Mouse (Mus musculus) brown adipose tissue, adult 24 weeks (tissue): ENCODE measurements around the gene Dph2. TPM values are rescaled to one million over a fixed set of nuclear protein-coding genes. Genes with fewer than 3 reads are reported as not detected.

Source experiments
- H3K27ac ChIP-seq: fragments of 200-500 bp; replicated peaks from 2 replicates; pipeline ENCODE4 v1.5.1; 2012; ENCODE audit warnings: low read depth, mild to moderate bottlenecking, low read length
- H3K4me1 ChIP-seq: fragments of 200-500 bp; 2 replicates; pipeline ENCODE4 v1.6.1; 2012; ENCODE audit warnings: low read length, mixed read lengths; ENCODE audit not compliant: control insufficient read depth, insufficient read depth, insufficient read length
- H3K4me3 ChIP-seq: fragments of 200-500 bp; 2 replicates; pipeline ENCODE4 v1.5.1; 2012; ENCODE audit warnings: low read depth, mild to moderate bottlenecking, low read length, moderate library complexity; ENCODE audit not compliant: insufficient read depth
- polyA plus RNA-seq: library from polyadenylated mRNA; stranded (reverse); fragments of >200 nt; gene quantifications from 2 replicates; pipeline ENCODE4 v1.2.4, GENCODE M21; 2012; ENCODE audit not compliant: missing spikeins, insufficient read depth, insufficient read length

Gene Dph2
- polyA plus RNA-seq, 1 experiment: 1.7 TPM

DNA sequence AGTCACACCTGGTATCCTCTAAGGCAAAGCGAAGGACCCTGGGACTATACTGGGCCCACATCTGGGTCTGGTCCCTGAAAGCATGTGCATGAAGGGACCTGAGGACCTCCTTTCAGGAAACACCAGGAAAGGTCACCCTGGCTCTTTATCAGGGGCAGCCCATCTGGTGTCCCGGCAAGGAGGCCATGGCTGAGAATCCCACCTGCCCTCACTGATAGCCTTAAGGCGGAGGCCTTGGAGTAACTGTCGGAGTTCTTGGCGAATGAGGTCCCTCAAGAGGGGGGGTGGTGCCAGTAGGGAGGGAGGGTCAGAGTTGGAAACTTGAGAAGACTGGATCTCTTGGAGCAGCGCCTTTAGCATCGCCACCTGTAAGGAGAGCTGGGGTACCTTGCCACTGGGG is 20.0 kb downstream of the Dph2 start:
- H3K4me3 ChIP-seq: no peak overlapping the region

GRCm38 (mm10) chr4:117870437-117870836 is 21.4 kb downstream of the Dph2 start:
- no peak overlapping the region for H3K4me3 ChIP-seq
- H3K4me1 ChIP-seq: no peaks in the 10 kb centered on the region
- H3K27ac ChIP-seq: no peak overlapping the region

More for the DNA sequence above, 20.0 kb downstream of the Dph2 start:
- H3K4me1 ChIP-seq: no peaks in the 10 kb centered on the region
- no peak overlapping the region for H3K27ac ChIP-seq

- H3K4me3 ChIP-seq: no peak overlapping the region
- no peak overlapping the region for H3K27ac ChIP-seq
- no peaks in the 10 kb centered on the region for H3K4me1 ChIP-seq
Measured at GRCm38 (mm10) chr4:117869317-117869716, 22.5 kb downstream of the Dph2 start.

DNA sequence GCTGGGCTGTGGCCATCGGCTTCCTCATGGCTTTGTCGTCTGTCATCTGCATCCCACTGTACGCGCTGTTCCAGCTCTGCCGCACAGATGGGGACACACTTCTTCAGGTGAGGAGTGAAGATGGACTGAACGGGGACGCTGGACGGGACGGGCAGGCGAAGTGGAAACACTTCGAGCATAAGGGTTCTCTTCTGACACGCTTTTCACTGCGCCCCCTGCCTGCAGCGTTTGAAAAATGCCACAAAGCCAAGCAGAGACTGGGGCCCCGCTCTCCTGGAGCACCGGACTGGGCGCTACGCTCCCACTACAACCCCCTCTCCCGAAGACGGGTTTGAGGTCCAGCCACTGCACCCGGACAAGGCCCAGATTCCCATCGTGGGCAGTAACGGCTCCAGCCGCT is 24.0 kb downstream of the Dph2 start:
- Histone ChIP-seq H3K27ac (no peak overlapping the region), H3K4me3 (no peak overlapping the region), H3K4me1 (no peaks in the 10 kb centered on the region)

DNA sequence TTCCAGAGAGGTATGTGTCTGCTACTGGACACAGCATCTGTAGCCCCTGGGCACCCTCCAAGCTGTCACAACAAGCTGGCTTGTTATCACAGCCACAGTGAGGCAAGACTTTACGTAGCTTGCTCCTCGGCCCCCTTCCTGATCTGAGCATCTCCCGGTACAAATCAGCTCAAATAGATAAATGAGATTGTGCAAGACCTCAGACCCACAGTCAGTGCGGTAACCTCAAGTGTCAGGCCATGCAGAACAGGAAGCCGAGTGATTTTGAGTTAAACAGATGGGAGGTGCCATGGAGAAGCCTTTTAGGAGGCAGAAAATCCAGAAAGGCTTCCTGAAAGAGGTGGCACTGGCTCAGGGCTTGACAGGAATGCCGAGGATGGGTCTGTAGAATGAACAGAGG is 24.8 kb downstream of the Dph2 start:
- Histone ChIP-seq H3K4me1 (no peaks in the 10 kb centered on the region), H3K4me3 (no peak overlapping the region), H3K27ac (no peak overlapping the region)

GRCm38 (mm10) chr4:117866083-117866482 is 25.7 kb downstream of the Dph2 start:
- H3K4me1 ChIP-seq: no peaks in the 10 kb centered on the region
- no peak overlapping the region for H3K27ac ChIP-seq
- no peak overlapping the region for H3K4me3 ChIP-seq

DNA sequence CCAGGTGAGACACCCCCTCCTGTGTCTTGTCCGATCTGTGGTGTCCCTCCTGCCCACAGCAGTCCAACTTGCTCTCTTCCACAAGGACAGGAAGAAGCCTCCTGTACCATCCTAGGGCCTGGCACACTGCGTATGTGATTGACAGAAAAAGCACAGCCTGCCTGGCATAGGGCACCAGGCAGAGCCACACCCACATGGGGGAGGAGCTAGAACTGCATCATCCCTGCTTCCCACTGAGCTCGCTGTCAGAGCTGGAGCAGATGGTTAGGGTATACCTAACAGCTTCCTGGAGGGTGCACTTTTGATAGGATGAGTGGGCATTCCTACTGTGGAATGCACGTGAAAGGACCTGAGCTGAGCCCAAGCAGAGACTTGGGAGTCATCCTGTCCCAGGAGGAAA is 29.0 kb downstream of the Dph2 start:
- Histone ChIP-seq H3K27ac (no peak overlapping the region), H3K4me1 (no peaks in the 10 kb centered on the region), H3K4me3 (no peak overlapping the region)

DNA sequence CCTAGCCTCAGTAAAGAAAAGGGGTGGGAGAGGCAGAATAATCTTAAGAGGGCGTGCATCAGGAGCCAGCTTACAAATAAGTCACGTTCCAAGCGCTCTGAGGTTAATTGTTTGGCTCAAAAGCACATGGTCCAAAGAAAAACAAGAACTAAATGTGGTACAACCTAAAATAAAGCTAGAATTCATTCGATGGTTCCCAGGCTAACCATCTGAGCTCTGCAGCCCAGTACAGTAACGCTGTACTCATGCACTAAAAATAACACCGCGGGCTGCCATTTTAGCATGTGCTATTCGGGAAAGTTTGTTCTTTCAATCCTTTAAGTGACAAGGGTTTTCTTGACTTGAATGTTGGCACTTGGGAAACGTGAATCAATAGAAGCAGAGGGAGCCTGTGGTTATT is 31.3 kb downstream of the Dph2 start:
- no peak overlapping the region for H3K4me3 ChIP-seq
- no peak overlapping the region for H3K27ac ChIP-seq
- no peaks in the 10 kb centered on the region for H3K4me1 ChIP-seq

- H3K4me1 ChIP-seq: no peaks in the 10 kb centered on the region
- no peak overlapping the region for H3K27ac ChIP-seq
- no peak overlapping the region for H3K4me3 ChIP-seq
Measured at GRCm38 (mm10) chr4:117858794-117859193, 33.0 kb downstream of the Dph2 start.

GRCm38 (mm10) chr4:117855146-117855545 is 36.7 kb downstream of the Dph2 start:
- H3K4me1 ChIP-seq: 0 out of 2 replicates have a peak, but pooled peaks cover 2% of the 10 kb centered on the region
- no peak overlapping the region for H3K27ac ChIP-seq
- no peak overlapping the region for H3K4me3 ChIP-seq

- Histone ChIP-seq H3K27ac (no peak overlapping the region), H3K4me1 (0 out of 2 replicates have a peak, but pooled peaks cover 2% of the 10 kb centered on the region), H3K4me3 (no peak overlapping the region)
Measured at GRCm38 (mm10) chr4:117852152-117852868, 39.5 kb downstream of the Dph2 start.

- Histone ChIP-seq H3K4me3 (no peak overlapping the region), H3K4me1 (0 out of 2 replicates have a peak, but pooled peaks cover 2% of the 10 kb centered on the region), H3K27ac (no peak overlapping the region)
Measured at GRCm38 (mm10) chr4:117850871-117851270, 41.0 kb downstream of the Dph2 start.

- H3K27ac ChIP-seq: no peak overlapping the region
- 0 out of 2 replicates have a peak, but pooled peaks cover 2% of the 10 kb centered on the region for H3K4me1 ChIP-seq
- no peak overlapping the region for H3K4me3 ChIP-seq
Measured at GRCm38 (mm10) chr4:117850176-117850575, 41.7 kb downstream of the Dph2 start.

DNA sequence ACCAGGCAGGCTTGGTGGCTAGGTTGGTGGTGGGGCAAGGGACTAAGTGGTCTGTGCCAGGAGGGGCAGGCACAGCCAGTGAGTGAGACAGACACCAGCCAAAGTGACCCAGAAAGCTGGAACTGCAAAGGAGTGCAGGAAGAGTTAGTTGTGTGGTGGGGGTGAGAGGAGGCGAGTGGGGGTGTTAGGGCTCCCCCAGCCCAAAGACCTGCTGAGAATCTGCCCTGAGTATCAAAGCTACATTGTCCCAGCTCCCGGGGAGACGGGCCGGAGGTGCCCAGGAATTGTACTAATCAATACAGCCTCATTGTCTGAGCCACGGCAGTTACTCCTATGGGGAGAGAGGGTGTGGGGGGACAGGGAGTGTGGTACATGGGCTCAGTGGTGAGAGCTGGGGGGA is 42.3 kb downstream of the Dph2 start:
- Histone ChIP-seq H3K27ac (no peak overlapping the region), H3K4me3 (no peak overlapping the region)

GRCm38 (mm10) chr4:117849063-117849462 is 42.8 kb downstream of the Dph2 start:
- Histone ChIP-seq H3K4me3 (no peak overlapping the region), H3K4me1 (0 out of 2 replicates have a peak, but pooled peaks cover 2% of the 10 kb centered on the region)

More for the DNA sequence above, 42.3 kb downstream of the Dph2 start:
- 0 out of 2 replicates have a peak, but pooled peaks cover 2% of the 10 kb centered on the region for H3K4me1 ChIP-seq

GRCm38 (mm10) chr4:117847011-117847410 is 44.8 kb downstream of the Dph2 start:
- H3K4me3 ChIP-seq: no peak overlapping the region
- no peak overlapping the region for H3K27ac ChIP-seq
- H3K4me1 ChIP-seq: 0 out of 2 replicates have a peak, but pooled peaks cover 2% of the 10 kb centered on the region

More at GRCm38 (mm10) chr4:117849063-117849462, 42.8 kb downstream of the Dph2 start:
- H3K27ac ChIP-seq: no peak overlapping the region
